Mouse (Mus musculus) stomach, embryonic 14.5 days (tissue): ENCODE measurements around the gene Zdhhc5. TPM values are rescaled to one million over a fixed set of nuclear protein-coding genes. Genes with fewer than 3 reads are reported as not detected.
A peak's percentile ranks its signal among the peaks of the same experiment; 100 is the strongest.

Experiments used
- ATAC-seq: fragments of 200-750 bp; cut with Nextera tagmentation; 2 replicates; pipeline ENCODE4 v1.8.0; 2017; ENCODE audit warnings: low read depth, moderate TSS enrichment; ENCODE audit not compliant: insufficient number of reproducible peaks, insufficient read depth, low FRiP score
- H3K27ac ChIP-seq: fragments of 300-500 bp; sonication (generic); 2 replicates; pipeline ENCODE4 v1.5.1; 2014; ENCODE audit warnings: mild to moderate bottlenecking, low read length, moderate library complexity, mixed read lengths
- H3K27me3 ChIP-seq: fragments of 300-500 bp; sonication (generic); 2 replicates; pipeline ENCODE4 v1.6.1; 2014; ENCODE audit warnings: low read length, control low read depth, mixed read lengths; ENCODE audit not compliant: control insufficient read depth, insufficient read depth
- H3K36me3 ChIP-seq: fragments of 300-500 bp; sonication (generic); 2 replicates; pipeline ENCODE4 v1.6.1; 2014; ENCODE audit warnings: mild to moderate bottlenecking, control low read depth, low read length, moderate library complexity, mixed read lengths; ENCODE audit not compliant: control insufficient read depth, insufficient read depth
- H3K4me1 ChIP-seq: fragments of 300-500 bp; sonication (generic); 2 replicates; pipeline ENCODE4 v1.6.1; 2014; ENCODE audit warnings: low read length, control low read depth, mixed read lengths; ENCODE audit not compliant: control insufficient read depth, insufficient read depth
- H3K4me2 ChIP-seq: fragments of 300-500 bp; sonication (generic); replicated peaks from 2 replicates; pipeline ENCODE4 v1.6.1; 2014; ENCODE audit warnings: low read depth, low read length, control low read depth
- H3K4me3 ChIP-seq: fragments of 300-500 bp; sonication (generic); 2 replicates; pipeline ENCODE4 v1.5.1; 2014; ENCODE audit warnings: low read depth, low read length, control low read depth
- H3K9ac ChIP-seq: fragments of 300-500 bp; sonication (generic); replicated peaks from 2 replicates; pipeline ENCODE4 v1.6.1; 2014; ENCODE audit warnings: low read depth, mild to moderate bottlenecking, control low read depth, low read length, moderate library complexity, mixed read lengths
- H3K9me3 ChIP-seq: fragments of 300-500 bp; sonication (generic); 2 replicates; pipeline ENCODE4 v1.6.1; 2016; ENCODE audit warnings: low read depth, low read length, control low read depth; ENCODE audit not compliant: control insufficient read depth
- WGBS: fragments of 180-500 bp; shearing (Covaris S2); extraction: QIAGEN DNeasy Blood & Tissue Kit; methylation state at CpG from one replicate; pipeline ENCODE4 v1.1.7; 2014; 5-methylcytosine and 5-hydroxymethylcytosine counted together
- polyA plus RNA-seq: library from polyadenylated mRNA; unstranded; fragments of >200 nt; fragmentation: Nextera tagmentation; extraction: Ambion mirVana; gene quantifications from 2 replicates; pipeline ENCODE4 v1.2.1, GENCODE M21; 2014

Gene Zdhhc5
- polyA plus RNA-seq, result 35.9 and 36.5 TPM in 2 replicates

DNA sequence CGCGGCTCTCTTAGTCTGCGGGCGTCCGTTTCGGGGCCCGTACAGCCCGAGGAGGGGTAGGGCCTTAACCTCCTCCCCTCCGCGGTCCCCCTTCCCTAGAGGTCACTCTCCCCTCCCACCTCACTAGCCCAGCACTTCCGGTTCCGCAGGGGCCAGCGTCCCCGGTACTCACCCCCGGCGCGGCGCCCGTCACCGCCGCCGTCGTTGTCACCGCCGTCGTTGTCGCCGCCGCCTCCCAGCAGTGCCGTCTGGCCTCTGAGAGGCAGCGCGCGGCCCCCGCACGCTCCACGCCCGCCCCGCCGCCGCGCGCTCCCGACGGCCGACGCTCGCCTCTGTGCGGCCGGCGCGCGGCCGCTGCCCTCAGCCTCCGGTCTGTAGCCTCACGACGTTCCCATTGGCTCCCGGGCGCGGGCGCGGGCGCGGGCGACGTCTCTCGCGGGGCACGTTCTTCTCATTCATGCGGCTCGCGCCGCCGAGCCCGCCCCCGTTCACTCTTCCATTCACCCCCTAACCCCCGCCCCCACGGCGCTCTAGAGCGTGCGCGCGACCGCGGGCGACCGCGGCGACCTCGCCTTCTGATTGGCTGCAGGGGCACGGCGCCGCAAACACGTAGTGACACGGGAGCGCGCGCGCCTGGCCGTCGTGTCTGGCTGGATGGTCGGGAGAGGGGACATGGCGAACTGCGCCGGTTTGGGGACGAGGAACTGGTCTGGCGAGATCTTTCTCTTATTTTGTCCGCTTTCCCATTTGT lies at the start of gene Zdhhc5:
Gene Zdhhc5 (minus strand): TSS at position 370 of the 751 bp plus-strand sequence.
- peak; percentile 96 for ATAC-seq
- under 1% methylated on average over 89 of the region's 107 CpGs for WGBS
- H3K4me1 ChIP-seq, result peaks cover 11% of the 10 kb centered on the region

GRCm38 (mm10) chr2:84762818-84763217 lies 47.8 kb upstream of the Zdhhc5 start:
- H3K36me3 ChIP-seq, result no peaks in the 10 kb centered on the region
- no peak overlapping the region for H3K27ac ChIP-seq
- 50% methylated on average over 1 of the region's 1 CpGs for WGBS
- no peak overlapping the region for H3K4me2 ChIP-seq
- no peak overlapping the region for H3K4me3 ChIP-seq
- H3K9me3 ChIP-seq, result no peaks in the 10 kb centered on the region
- no peaks in the 10 kb centered on the region for H3K4me1 ChIP-seq
- H3K27me3 ChIP-seq, result no peaks in the 10 kb centered on the region
- H3K9ac ChIP-seq, result no peak overlapping the region
- ATAC-seq, result no peak

More for the DNA sequence above, at the start of gene Zdhhc5:
- H3K4me2 ChIP-seq, result peak within 1 kb of the TSS; percentile 86
- peak within 1 kb of the TSS; percentile 85 for H3K9ac ChIP-seq
- H3K4me3 ChIP-seq, result peak within 1 kb of the TSS; percentile 75
- peak within 1 kb of the TSS; percentile 90 for H3K27ac ChIP-seq
- no peaks in the 10 kb centered on the region for H3K9me3 ChIP-seq
- H3K36me3 ChIP-seq, result peaks cover 11% of the 10 kb centered on the region; the same call in 1 of the 2 replicates
- no peaks in the 10 kb centered on the region for H3K27me3 ChIP-seq

DNA sequence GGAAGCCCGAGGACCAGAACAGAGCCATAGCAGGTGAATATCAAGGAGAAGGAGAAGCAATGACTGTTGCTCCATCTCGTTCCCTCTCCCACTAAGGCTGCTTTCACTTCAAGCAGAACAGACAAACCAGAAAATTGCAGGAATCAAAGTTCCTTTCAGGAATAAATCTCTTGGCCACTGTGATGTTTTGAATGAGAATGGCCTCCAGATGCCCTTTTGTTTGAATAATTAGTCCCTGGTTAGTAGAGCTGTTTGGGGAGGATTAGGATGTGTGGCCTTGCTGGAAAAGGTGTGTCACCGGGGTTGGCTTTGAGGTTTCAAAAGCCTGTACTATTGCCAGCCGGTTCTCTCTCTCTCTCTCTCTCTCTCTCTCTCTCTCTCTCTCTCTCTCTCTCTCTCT lies 47.3 kb upstream of the Zdhhc5 start:
- H3K4me1 ChIP-seq, result no peaks in the 10 kb centered on the region
- H3K4me3 ChIP-seq, result no peak overlapping the region
- H3K27me3 ChIP-seq, result no peaks in the 10 kb centered on the region
- 56% methylated on average over 3 of the region's 4 CpGs for WGBS
- H3K27ac ChIP-seq, result no peak overlapping the region
- no peak for ATAC-seq
- H3K9me3 ChIP-seq, result no peaks in the 10 kb centered on the region
- H3K4me2 ChIP-seq, result no peak overlapping the region
- no peaks in the 10 kb centered on the region for H3K36me3 ChIP-seq
- no peak overlapping the region for H3K9ac ChIP-seq

GRCm38 (mm10) chr2:84761840-84762239 lies 46.9 kb upstream of the Zdhhc5 start:
- Histone ChIP-seq H3K27me3 (no peaks in the 10 kb centered on the region), H3K9ac (no peak overlapping the region), H3K9me3 (no peaks in the 10 kb centered on the region), H3K4me1 (no peaks in the 10 kb centered on the region), H3K4me2 (no peak overlapping the region), H3K36me3 (no peaks in the 10 kb centered on the region), H3K27ac (no peak overlapping the region), H3K4me3 (no peak overlapping the region)
- ATAC-seq, result no peak
- WGBS, result 73% methylated on average over 1 of the region's 1 CpGs

DNA sequence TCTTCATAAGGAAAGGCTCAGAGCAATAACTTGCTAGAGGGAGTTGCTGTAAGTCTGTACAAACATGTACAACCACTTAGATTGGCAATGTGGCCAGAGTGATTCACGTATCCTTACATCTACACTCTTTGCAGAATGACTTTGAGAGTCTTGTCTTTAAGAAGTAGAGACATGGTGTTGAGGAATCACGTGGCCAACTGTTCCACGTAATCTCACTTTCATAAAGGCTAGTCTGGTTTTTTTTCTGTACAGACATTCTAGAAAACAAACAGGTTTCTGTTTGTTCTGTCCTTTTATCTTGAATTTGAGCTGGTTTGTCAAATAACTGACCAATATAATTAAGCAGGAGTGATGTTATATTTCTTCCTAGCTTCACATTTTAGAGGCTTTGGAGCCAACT lies 46.3 kb upstream of the Zdhhc5 start:
- Histone ChIP-seq H3K4me2 (no peak overlapping the region), H3K27ac (no peak overlapping the region), H3K4me1 (no peaks in the 10 kb centered on the region), H3K27me3 (no peaks in the 10 kb centered on the region), H3K9ac (no peak overlapping the region), H3K9me3 (no peaks in the 10 kb centered on the region), H3K36me3 (no peaks in the 10 kb centered on the region), H3K4me3 (no peak overlapping the region)
- ATAC-seq, result no peak
- 74% methylated on average over 3 of the region's 3 CpGs for WGBS

DNA sequence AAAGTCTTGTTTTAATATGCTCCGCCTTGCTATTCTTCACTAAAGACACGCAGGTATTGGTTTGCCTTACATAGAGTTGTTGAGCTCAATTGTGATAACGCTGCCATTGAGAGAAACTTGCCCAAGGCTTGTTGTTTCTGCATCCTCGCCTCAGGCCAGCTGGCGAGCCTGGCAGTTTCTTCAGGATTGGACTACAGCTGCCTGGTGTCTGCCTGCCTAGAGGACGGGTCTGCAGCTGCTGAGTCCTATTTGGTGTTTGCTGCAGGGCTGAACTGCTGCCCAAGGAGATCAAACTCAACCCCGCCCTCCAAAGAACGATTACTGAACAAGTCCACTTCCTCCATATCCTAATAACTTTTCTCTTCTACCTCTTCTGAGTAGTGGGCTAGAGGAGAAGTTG lies 45.8 kb upstream of the Zdhhc5 start:
- H3K4me3 ChIP-seq, result no peak overlapping the region
- no peak overlapping the region for H3K4me2 ChIP-seq
- H3K9me3 ChIP-seq, result no peaks in the 10 kb centered on the region
- no peaks in the 10 kb centered on the region for H3K36me3 ChIP-seq
- 67% methylated on average over 8 of the region's 8 CpGs for WGBS
- no peak for ATAC-seq
- H3K27ac ChIP-seq, result no peak overlapping the region
- no peaks in the 10 kb centered on the region for H3K27me3 ChIP-seq
- no peaks in the 10 kb centered on the region for H3K4me1 ChIP-seq
- no peak overlapping the region for H3K9ac ChIP-seq

GRCm38 (mm10) chr2:84758542-84759127 lies 43.7 kb upstream of the Zdhhc5 start:
- Histone ChIP-seq H3K4me2 (no peak overlapping the region), H3K4me1 (no peaks in the 10 kb centered on the region), H3K4me3 (no peak overlapping the region), H3K27me3 (no peaks in the 10 kb centered on the region), H3K9me3 (no peaks in the 10 kb centered on the region), H3K27ac (no peak overlapping the region), H3K9ac (no peak overlapping the region), H3K36me3 (no peaks in the 10 kb centered on the region)
- WGBS, result 0% methylated on average over 2 of the region's 2 CpGs
- no peak for ATAC-seq

- no peak for ATAC-seq
- no peaks in the 10 kb centered on the region for H3K9me3 ChIP-seq
- no peak overlapping the region for H3K4me3 ChIP-seq
- no peaks in the 10 kb centered on the region for H3K36me3 ChIP-seq
- H3K27me3 ChIP-seq, result no peaks in the 10 kb centered on the region
- no peak overlapping the region for H3K9ac ChIP-seq
- no peak overlapping the region for H3K27ac ChIP-seq
- 57% methylated on average over 7 of the region's 7 CpGs for WGBS
- H3K4me2 ChIP-seq, result no peak overlapping the region
- H3K4me1 ChIP-seq, result no peaks in the 10 kb centered on the region
These were observed 42.2 kb upstream of the Zdhhc5 start for GRCm38 (mm10) chr2:84757026-84757682.
